Mouse (Mus musculus) bone marrow macrophage, adult 2 months (primary cell): ENCODE measurements at regions not wholly inside any gene's neighbourhood (a gene's known extent, or its start where the extent isn't known, plus 50 kb on each side); places are given as distances from the start of the nearest gene placed in this dataset.

ENCODE experiments used
- H3K27ac ChIP-seq: 2 replicates; pipeline ENCODE4 v1.5.1; 2012; ENCODE audit warnings: low read depth, low read length; ENCODE audit not compliant: insufficient read depth
- H3K4me1 ChIP-seq: 2 replicates; pipeline ENCODE4 v1.6.1; 2012; ENCODE audit warnings: low read length; ENCODE audit not compliant: control insufficient read depth, insufficient read depth
- H3K4me3 ChIP-seq: 2 replicates; pipeline ENCODE4 v1.5.1; 2012; ENCODE audit warnings: mild to moderate bottlenecking, low read length, moderate library complexity; ENCODE audit not compliant: insufficient read depth
- CTCF ChIP-seq: IDR thresholded peaks from 2 replicates; pipeline ENCODE4 v1.5.1; 2012; ENCODE audit warnings: low read depth, mild to moderate bottlenecking, low read length, moderate library complexity
- POLR2A ChIP-seq: IDR thresholded peaks from 2 replicates; pipeline ENCODE4 v1.6.1; 2012; ENCODE audit warnings: mild to moderate bottlenecking, low read depth, low read length, borderline replicate concordance

- no peaks in the 10 kb centered on the region for H3K4me1 ChIP-seq
- no peak overlapping the region for H3K27ac ChIP-seq
- TF ChIP-seq CTCF: no peak
- H3K4me3 ChIP-seq: no peak overlapping the region
Measured at GRCm38 (mm10) chr17:4465741-4466140, 528.4 kb upstream of the Arid1b start.

- Histone ChIP-seq H3K4me1 (no peaks in the 10 kb centered on the region), H3K27ac (no peak overlapping the region), H3K4me3 (no peak overlapping the region)
- TF ChIP-seq CTCF (no peak), POLR2A (no peak)
Measured at GRCm38 (mm10) chr17:4472412-4472811, 521.7 kb upstream of the Arid1b start.

- TF ChIP-seq POLR2A: no peak
- no peak overlapping the region for H3K27ac ChIP-seq
- H3K4me3 ChIP-seq: no peak overlapping the region
- H3K4me1 ChIP-seq: no peaks in the 10 kb centered on the region
Measured at GRCm38 (mm10) chr17:4474350-4474749, 519.8 kb upstream of the Arid1b start.

- no peak overlapping the region for H3K4me3 ChIP-seq
Measured at GRCm38 (mm10) chr17:4475665-4476064, 518.5 kb upstream of the Arid1b start.

GRCm38 (mm10) chr17:4494392-4494791 lies 499.7 kb upstream of the Arid1b start:
- Histone ChIP-seq H3K27ac (no peak overlapping the region), H3K4me3 (no peak overlapping the region), H3K4me1 (no peaks in the 10 kb centered on the region)
- TF ChIP-seq POLR2A (no peak), CTCF (no peak)

More at GRCm38 (mm10) chr17:4475665-4476064, 518.5 kb upstream of the Arid1b start:
- TF ChIP-seq CTCF (no peak), POLR2A (no peak)
- no peaks in the 10 kb centered on the region for H3K4me1 ChIP-seq
- H3K27ac ChIP-seq: no peak overlapping the region

GRCm38 (mm10) chr17:4500504-4500903 lies 493.6 kb upstream of the Arid1b start:
- Histone ChIP-seq H3K4me1 (no peaks in the 10 kb centered on the region), H3K4me3 (no peak overlapping the region), H3K27ac (no peak overlapping the region)
- TF ChIP-seq CTCF (no peak), POLR2A (no peak)

GRCm38 (mm10) chr17:4501029-4501428 lies 493.1 kb upstream of the Arid1b start:
- no peak overlapping the region for H3K4me3 ChIP-seq
- H3K4me1 ChIP-seq: no peaks in the 10 kb centered on the region
- TF ChIP-seq CTCF: no peak
- no peak for TF ChIP-seq POLR2A
- no peak overlapping the region for H3K27ac ChIP-seq

- no peak overlapping the region for H3K27ac ChIP-seq
- H3K4me3 ChIP-seq: no peak overlapping the region
- TF ChIP-seq CTCF (no peak), POLR2A (no peak)
- H3K4me1 ChIP-seq: no peaks in the 10 kb centered on the region
Measured at GRCm38 (mm10) chr17:4504951-4505350, 489.2 kb upstream of the Arid1b start.

- no peak overlapping the region for H3K4me3 ChIP-seq
- H3K4me1 ChIP-seq: no peaks in the 10 kb centered on the region
- H3K27ac ChIP-seq: no peak overlapping the region
- no peak for TF ChIP-seq POLR2A
- TF ChIP-seq CTCF: no peak
Measured at GRCm38 (mm10) chr17:4509506-4509905, 484.6 kb upstream of the Arid1b start.

GRCm38 (mm10) chr17:4516141-4516540 lies 478.0 kb upstream of the Arid1b start:
- H3K27ac ChIP-seq: no peak overlapping the region
- H3K4me1 ChIP-seq: no peaks in the 10 kb centered on the region
- TF ChIP-seq CTCF (no peak), POLR2A (no peak)
- no peak overlapping the region for H3K4me3 ChIP-seq

GRCm38 (mm10) chr17:4516846-4517245 lies 477.3 kb upstream of the Arid1b start:
- Histone ChIP-seq H3K27ac (no peak overlapping the region), H3K4me1 (no peaks in the 10 kb centered on the region), H3K4me3 (no peak overlapping the region)
- TF ChIP-seq POLR2A (no peak), CTCF (no peak)
